Mouse (Mus musculus) naive thymus-derived CD4-positive, alpha-beta T cell, adult 2 months (primary cell): ENCODE results near the gene Adamts12.

Experiments used
- DNase-seq: peaks from one replicate; pipeline ENCODE4 v3.0.0-alpha.2; 2011; ENCODE audit warnings: low read depth

The Adamts12 gene

GRCm38 (mm10) chr15:11292246-11292645, 227.7 kb downstream of the Adamts12 start:
- DNase-seq = no peak

GRCm38 (mm10) chr15:11295016-11295415, 230.4 kb downstream of the Adamts12 start:
- no peak for DNase-seq

- DNase-seq = no peak
Observed at GRCm38 (mm10) chr15:11297960-11298359, 233.4 kb downstream of the Adamts12 start.

- DNase-seq = no peak
Observed at GRCm38 (mm10) chr15:11317077-11317476, 252.5 kb downstream of the Adamts12 start.

GRCm38 (mm10) chr15:11320481-11320880, 255.9 kb downstream of the Adamts12 start:
- DNase-seq = peak; percentile 33

GRCm38 (mm10) chr15:11339467-11340180, 275.0 kb downstream of the Adamts12 start:
- DNase-seq = no peak

GRCm38 (mm10) chr15:11355865-11356264, 291.3 kb downstream of the Adamts12 start:
- DNase-seq = no peak

GRCm38 (mm10) chr15:11357501-11357900, 292.9 kb downstream of the Adamts12 start:
- DNase-seq = no peak

- DNase-seq = no peak
Observed at GRCm38 (mm10) chr15:11360888-11361287, 296.3 kb downstream of the Adamts12 start.

GRCm38 (mm10) chr15:11361824-11362223, 297.2 kb downstream of the Adamts12 start:
- no peak for DNase-seq

- no peak for DNase-seq
Observed at GRCm38 (mm10) chr15:11364112-11364511, 299.5 kb downstream of the Adamts12 start.

- DNase-seq = no peak
Observed at GRCm38 (mm10) chr15:11364795-11365194, 300.2 kb downstream of the Adamts12 start.

GRCm38 (mm10) chr15:11369572-11369971, 305.0 kb downstream of the Adamts12 start:
- DNase-seq = no peak

GRCm38 (mm10) chr15:11370477-11371085, 306.0 kb downstream of the Adamts12 start:
- no peak for DNase-seq

GRCm38 (mm10) chr15:11379431-11380086, 315.0 kb downstream of the Adamts12 start:
- DNase-seq = no peak

GRCm38 (mm10) chr15:11380087-11380530, 315.5 kb downstream of the Adamts12 start:
- peak; percentile 48 for DNase-seq

GRCm38 (mm10) chr15:11380616-11381015, 316.0 kb downstream of the Adamts12 start:
- DNase-seq = no peak

GRCm38 (mm10) chr15:11382585-11382984, 318.0 kb downstream of the Adamts12 start:
- DNase-seq = no peak

GRCm38 (mm10) chr15:11383796-11384195, 319.2 kb downstream of the Adamts12 start:
- no peak for DNase-seq

GRCm38 (mm10) chr15:11392903-11393302, 328.3 kb downstream of the Adamts12 start:
- DNase-seq = no peak

GRCm38 (mm10) chr15:11396421-11396820, 331.8 kb downstream of the Adamts12 start:
- DNase-seq = no peak
